Mouse (Mus musculus) E14TG2a.4 (cell line): ENCODE results near the gene Ssh1.

Experiments used
- CTCF ChIP-seq: conservative IDR thresholded peaks from 2 replicates; pipeline ENCODE4 v1.5.1; 2014; ENCODE audit warnings: low read length
- NANOG ChIP-seq: IDR thresholded peaks from 2 replicates; pipeline ENCODE4 v1.6.1; 2014; ENCODE audit warnings: borderline replicate concordance, low read length, mixed read lengths

- TF ChIP-seq CTCF (no peak), NANOG (no peak)
Observed at GRCm38 (mm10) chr5:113985737-113986136, 8.0 kb downstream of the Ssh1 start.
